Mouse (Mus musculus) thymus, postnatal 4 days (tissue): Measurements from ENCODE around the gene Fut7.
"Not testable (repeated sequence)": the region's sequence is repeated elsewhere in the genome, so short reads cannot be mapped to it uniquely, and the experiment has no call there.

Experiments used
- DNase-seq: peaks from one replicate; pipeline ENCODE4 v3.0.0; 2021

Fut7 gene

GRCm38 (mm10) chr2:25422587-25423410 is at the start of gene Fut7:
Gene Fut7, plus strand, starts transcription at chr2:25423267.
- peak; percentile 59 for DNase-seq

DNA sequence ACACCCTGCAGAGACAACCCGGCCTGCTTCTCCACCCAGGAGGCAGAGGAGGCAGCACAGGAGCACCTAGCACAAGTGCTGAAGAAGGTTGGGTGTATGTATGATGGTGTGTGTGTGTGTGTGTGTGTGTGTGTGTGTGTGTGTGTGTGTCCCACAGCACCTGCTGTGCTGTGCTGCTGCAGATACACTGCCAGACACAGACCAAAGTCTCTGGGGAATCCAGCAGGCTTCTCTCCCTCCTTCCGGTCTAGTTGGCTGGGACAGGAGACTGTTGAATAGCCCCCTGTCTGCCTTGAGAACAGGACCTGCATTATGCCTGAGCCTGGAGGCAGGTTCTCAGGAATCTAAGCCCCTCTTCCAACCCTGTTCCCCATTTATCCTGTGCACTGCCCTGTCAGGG is 49.6 kb upstream of the Fut7 start:
- no peak for DNase-seq

GRCm38 (mm10) chr2:25376589-25376988 is 46.5 kb upstream of the Fut7 start:
- DNase-seq: peak; percentile 61

DNA sequence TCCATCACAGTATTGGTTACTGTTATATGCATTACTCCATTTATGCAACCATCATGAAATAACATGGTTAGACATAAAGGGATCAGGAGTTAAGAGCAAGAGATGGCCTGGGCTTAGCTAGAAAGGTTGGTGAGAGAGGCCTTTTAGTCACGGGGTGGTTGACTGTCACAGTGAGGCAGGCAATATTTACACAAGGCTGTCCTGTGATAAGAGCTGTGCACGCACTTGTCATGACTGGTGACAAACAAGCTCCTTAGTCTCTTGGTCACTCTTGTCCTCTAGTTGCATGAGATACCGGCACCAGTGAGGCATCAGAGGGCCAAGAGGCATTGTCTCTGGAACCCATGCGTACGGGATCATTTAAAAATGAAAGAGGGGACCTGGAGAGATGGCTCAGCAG is 38.6 kb upstream of the Fut7 start:
- no peak for DNase-seq

- DNase-seq: no peak
Measured at GRCm38 (mm10) chr2:25391266-25391665, 31.8 kb upstream of the Fut7 start.

GRCm38 (mm10) chr2:25394281-25395221 is 28.5 kb upstream of the Fut7 start:
- no peak for DNase-seq

- DNase-seq: peak; percentile 46
Measured at GRCm38 (mm10) chr2:25395721-25396596, 27.1 kb upstream of the Fut7 start, which contains the start of gene Entpd2. Gene Entpd2, plus strand, starts transcription at chr2:25395874.

DNA sequence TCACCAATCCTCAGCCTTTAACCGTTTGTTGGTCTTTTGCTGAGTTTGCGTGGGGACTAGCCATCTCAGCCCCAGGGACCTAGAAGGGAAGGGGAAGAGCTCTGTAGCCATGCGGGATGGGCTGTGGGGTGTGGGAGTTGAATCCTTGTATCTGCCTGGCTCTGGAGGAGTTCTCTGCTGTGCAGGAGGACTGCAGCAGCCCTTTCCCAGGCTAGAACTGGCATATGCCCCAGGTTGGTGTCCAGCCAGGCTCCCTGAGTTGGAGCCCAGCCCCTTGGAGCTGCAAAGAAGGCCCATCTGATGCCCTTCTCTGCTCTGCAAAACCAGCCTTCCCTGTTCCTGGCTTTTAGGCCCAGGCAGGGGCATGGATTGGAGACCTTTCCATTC is 26.5 kb upstream of the Fut7 start:
- DNase-seq: no peak

DNA sequence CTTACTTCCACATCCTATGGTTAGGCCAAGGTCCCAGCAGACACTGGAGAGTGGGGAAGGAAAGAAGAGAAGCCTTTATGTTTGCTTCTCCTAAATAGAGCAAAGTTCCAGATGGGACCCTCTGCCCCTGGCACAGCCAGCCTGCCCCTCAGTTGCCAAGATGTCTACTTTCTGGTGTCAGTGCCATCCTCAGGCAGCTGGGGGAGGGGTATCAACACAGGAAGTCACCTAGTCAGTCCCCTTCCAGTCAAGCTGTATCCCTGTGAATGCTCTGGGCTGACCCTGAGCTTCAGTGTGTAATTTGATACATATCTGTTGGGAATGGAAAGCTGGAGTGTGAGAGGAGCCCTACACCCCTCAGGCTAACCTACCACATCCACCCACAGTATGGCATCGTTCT is 26.1 kb upstream of the Fut7 start:
- DNase-seq: no peak

DNA sequence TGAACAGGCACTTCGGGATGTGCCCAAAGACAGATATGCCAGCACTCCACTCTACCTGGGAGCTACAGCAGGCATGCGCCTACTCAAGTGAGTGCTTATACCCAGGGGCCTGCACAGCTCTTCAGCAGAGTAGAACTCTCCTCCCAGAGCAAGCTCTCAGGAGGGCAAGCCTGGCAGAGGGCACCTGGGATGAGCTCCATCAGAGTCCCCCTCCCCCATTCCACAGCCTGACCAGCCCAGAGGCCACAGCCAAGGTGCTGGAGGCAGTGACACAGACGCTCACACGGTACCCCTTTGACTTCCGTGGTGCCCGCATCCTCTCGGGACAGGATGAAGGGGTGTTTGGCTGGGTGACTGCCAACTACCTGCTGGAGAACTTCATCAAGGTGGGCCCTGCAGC is 25.0 kb upstream of the Fut7 start:
- no peak for DNase-seq

DNA sequence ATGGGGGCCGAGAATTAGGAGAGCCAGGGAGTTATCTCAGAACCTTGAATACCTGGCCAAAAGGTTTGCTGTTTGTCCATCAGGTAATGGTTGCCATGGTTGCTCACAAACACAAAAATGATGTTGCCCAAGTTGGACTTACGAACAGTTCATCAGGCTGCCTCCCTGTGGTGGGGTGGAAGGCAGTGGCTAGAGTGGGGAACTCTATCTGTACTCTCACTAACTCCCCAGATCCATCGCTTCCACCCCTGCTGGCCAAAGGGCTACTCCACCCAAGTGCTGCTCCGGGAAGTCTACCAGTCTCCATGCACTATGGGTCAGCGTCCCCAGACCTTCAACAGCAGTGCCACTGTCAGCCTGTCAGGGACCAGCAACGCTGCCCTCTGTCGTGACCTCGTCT is 24.0 kb upstream of the Fut7 start, which contains the start of gene Npdc1:
Gene Npdc1 (plus strand): TSS at position 301 of the 400 bp plus-strand sequence.
- DNase-seq: no peak

GRCm38 (mm10) chr2:25400291-25400690 is 22.8 kb upstream of the Fut7 start:
- DNase-seq: no peak

GRCm38 (mm10) chr2:25400764-25401163 is 22.3 kb upstream of the Fut7 start:
- DNase-seq: peak; percentile 67

GRCm38 (mm10) chr2:25402377-25402971 is 20.6 kb upstream of the Fut7 start:
- peak; percentile 94 for DNase-seq

DNA sequence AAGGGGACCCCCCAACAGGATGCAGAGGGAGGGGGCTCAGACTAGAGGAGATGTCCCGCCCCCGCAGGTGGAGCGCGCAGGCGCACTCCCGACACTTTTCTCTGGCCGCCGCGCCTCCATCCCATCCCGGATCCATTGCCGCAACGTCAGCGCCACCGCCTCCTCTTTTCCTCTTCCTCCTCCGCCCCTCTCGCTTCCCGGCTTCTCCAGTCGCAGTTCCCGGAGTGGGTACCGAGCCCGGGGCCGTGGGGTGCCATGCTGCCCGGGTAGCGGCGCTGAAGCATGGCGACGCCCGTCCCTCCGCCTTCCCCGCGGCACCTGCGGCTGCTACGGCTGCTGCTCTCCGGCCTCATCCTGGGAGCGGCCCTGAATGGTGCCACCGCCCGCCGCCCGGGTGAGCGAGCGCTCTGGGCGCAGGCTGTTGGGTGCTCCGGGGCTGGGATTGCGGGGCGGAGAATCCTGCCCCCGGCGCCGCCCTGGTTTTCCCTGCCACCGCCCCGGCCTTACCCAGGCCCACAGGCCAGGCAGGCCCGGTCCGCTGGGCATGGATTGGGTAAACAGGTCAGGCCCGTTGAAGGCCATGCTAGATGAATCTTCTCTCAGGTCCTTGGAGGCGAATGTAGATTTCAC is 20.0 kb upstream of the Fut7 start:
- peak; percentile 57 for DNase-seq

GRCm38 (mm10) chr2:25403994-25404393 is 19.1 kb upstream of the Fut7 start:
- DNase-seq: no peak

- DNase-seq: no peak
Measured at GRCm38 (mm10) chr2:25408908-25409307, 14.2 kb upstream of the Fut7 start.

DNA sequence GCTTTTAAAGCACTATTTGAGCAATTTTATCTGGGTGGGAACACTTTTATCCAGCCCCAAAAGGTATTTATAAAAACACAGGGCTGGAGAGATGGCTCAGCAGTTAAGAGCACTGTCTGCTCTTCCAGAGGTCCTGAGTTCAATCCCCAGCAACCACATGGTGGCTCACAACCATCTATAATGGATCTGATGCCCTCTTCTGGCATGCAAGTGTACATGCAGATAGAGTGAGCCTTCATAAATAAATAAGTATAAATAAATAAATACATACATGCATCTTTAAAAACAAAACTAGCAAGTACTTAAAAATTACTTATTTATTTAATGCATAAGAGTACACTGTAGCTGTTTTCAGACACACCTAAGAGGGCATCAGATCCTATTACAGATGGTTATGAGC is 9.6 kb upstream of the Fut7 start:
- DNase-seq: not testable (repeated sequence)

- DNase-seq: no peak
Measured at GRCm38 (mm10) chr2:25417426-25417825, 5.6 kb upstream of the Fut7 start.

DNA sequence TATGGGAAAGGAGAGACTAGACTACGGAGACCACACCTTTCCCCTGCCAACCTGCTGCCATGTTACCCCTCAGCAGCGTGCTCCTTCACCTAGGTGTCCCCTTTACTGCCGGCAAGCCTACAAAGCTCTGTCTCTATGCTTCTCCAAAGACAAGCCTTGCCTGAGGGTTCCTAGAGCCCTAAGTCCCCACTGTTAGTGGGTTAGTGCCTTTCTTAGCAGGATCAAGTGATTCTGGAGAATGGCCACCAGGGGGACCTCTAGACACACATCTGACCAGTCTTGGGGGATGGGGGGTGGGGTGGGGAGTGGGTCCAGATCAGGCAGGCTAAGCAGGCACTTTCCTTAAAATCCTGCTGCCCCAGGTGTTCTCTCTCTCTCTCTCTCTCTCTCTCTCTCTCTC is 1.2 kb upstream of the Fut7 start:
- peak; percentile 74 for DNase-seq

DNA sequence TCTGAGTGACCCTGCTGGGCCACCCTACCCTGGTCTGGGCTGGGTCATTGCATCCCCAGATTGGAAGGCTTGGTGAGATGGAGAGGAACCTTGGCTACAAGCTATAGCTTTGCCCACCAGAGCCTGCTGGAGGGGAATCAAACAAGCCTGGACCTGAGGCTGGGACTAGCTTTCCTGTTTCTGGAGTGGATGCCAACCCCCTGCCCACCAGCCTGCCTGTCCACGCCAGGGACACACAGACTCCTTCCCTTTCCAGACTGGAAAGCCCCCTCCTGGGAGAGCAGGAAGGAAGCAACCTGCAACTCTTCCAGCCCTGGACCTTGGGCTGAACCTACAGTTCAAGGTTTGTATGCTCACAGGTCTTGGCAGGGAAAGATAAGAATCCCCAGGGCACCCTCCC is 559 bp downstream of the Fut7 start:
- DNase-seq: no peak

DNA sequence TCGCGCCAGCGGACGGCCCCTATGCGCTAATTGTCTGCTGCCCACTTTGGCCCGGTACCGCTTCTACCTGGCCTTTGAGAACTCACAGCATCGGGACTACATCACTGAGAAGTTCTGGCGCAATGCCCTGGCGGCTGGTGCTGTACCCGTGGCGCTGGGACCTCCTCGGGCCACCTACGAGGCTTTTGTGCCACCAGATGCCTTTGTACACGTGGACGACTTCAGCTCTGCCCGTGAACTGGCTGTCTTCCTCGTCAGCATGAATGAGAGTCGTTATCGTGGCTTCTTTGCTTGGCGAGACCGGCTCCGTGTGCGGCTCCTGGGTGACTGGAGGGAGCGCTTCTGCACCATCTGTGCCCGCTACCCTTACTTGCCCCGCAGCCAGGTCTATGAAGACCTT is 2.4 kb downstream of the Fut7 start:
- DNase-seq: no peak
